Mouse (Mus musculus) ES-E14 (cell line): ENCODE results near the gene Eepd1. TPM values are rescaled to one million over a fixed set of nuclear protein-coding genes. Genes with fewer than 3 reads are reported as not detected.

Experiments
- DNase-seq: peaks from one replicate; pipeline ENCODE4 v3.0.0-alpha.2; 2013; ENCODE audit warnings: low read depth, low spot score
- H3K27ac ChIP-seq: 2 replicates; pipeline ENCODE4 v1.5.1; 2012; ENCODE audit warnings: low read depth, mild to moderate bottlenecking, low read length, moderate library complexity, mixed read lengths; ENCODE audit not compliant: poor library complexity, insufficient read depth, severe bottlenecking
- H3K36me3 ChIP-seq: 2 replicates; pipeline ENCODE4 v1.6.1; 2012; ENCODE audit warnings: mild to moderate bottlenecking, low read length, moderate library complexity, mixed read lengths; ENCODE audit not compliant: control insufficient read depth, poor library complexity, insufficient read depth, severe bottlenecking
- H3K4me1 ChIP-seq, 2 experiments: fragments of 150-350 bp in 1 of 2; sonication (generic) in 1 of 2; 2 replicates each; pipeline ENCODE4 v1.6.1; 2012; ENCODE audit warnings: low read length in 2 of 2, mild to moderate bottlenecking in 1 of 2, mixed read lengths in 1 of 2; ENCODE audit not compliant: control insufficient read depth in 2 of 2, insufficient read depth in 2 of 2, poor library complexity in 1 of 2
- H3K4me3 ChIP-seq, 2 experiments: fragments of 150-350 bp in 1 of 2; sonication (generic) in 1 of 2; 2 replicates each; pipeline ENCODE4 v1.5.1; 2012; ENCODE audit warnings: low read length in 2 of 2, low read depth in 1 of 2, mild to moderate bottlenecking in 1 of 2, mixed read lengths in 1 of 2; ENCODE audit not compliant: insufficient read depth in 1 of 2, poor library complexity in 1 of 2, severe bottlenecking in 1 of 2
- H3K9ac ChIP-seq: 2 replicates; pipeline ENCODE4 v1.6.1; 2012; ENCODE audit warnings: low read depth, mild to moderate bottlenecking, low read length, mixed read lengths; ENCODE audit not compliant: poor library complexity, insufficient read depth, severe bottlenecking
- H3K9me3 ChIP-seq: fragments of 150-350 bp; sonication (generic); 2 replicates; pipeline ENCODE4 v1.6.1; 2012; ENCODE audit warnings: low read depth, mild to moderate bottlenecking, low read length; ENCODE audit not compliant: control insufficient read depth, insufficient read depth
- CHD2 ChIP-seq: IDR thresholded peaks from 2 replicates; pipeline ENCODE4 v1.6.1; 2014; ENCODE audit warnings: mild to moderate bottlenecking, low read depth, low read length, inconsistent platforms
- HCFC1 ChIP-seq: IDR thresholded peaks from 2 replicates; pipeline ENCODE4 v1.6.1; 2012; ENCODE audit warnings: low read length, inconsistent platforms, borderline replicate concordance; ENCODE audit not compliant: insufficient read depth
- MAFK ChIP-seq: IDR thresholded peaks from 2 replicates; pipeline ENCODE4 v1.6.1; 2014; ENCODE audit warnings: mild to moderate bottlenecking, low read depth, low read length, inconsistent platforms; ENCODE audit not compliant: insufficient read depth
- ZC3H11A ChIP-seq: IDR thresholded peaks from 2 replicates; pipeline ENCODE4 v1.6.1; 2012; ENCODE audit warnings: low read depth, mild to moderate bottlenecking, inconsistent platforms, low read length, borderline replicate concordance
- ZNF384 ChIP-seq: IDR thresholded peaks from 2 replicates; pipeline ENCODE4 v1.6.1; 2012; ENCODE audit warnings: low read depth, low read length, inconsistent platforms
- in situ Hi-C, 2 experiments: fragments of 600-800 bp; cut with MboI; formaldehyde crosslinking; loops; one replicate each; pipeline ENCODE4 v1.15.1; 2025; ENCODE audit warnings: low sequenced_read_pairs in 2 of 2, inconsistent platforms in 1 of 2; ENCODE audit not compliant: unreplicated experiment in 2 of 2
- total RNA-seq: library from RNA; depleted of rRNA; stranded (reverse); fragments of 300-350 nt; gene quantifications from 2 replicates; pipeline ENCODE4 v1.2.3, GENCODE M21; 2012

The Eepd1 gene
- total RNA-seq, 1 experiment = 3.5 TPM

DNA sequence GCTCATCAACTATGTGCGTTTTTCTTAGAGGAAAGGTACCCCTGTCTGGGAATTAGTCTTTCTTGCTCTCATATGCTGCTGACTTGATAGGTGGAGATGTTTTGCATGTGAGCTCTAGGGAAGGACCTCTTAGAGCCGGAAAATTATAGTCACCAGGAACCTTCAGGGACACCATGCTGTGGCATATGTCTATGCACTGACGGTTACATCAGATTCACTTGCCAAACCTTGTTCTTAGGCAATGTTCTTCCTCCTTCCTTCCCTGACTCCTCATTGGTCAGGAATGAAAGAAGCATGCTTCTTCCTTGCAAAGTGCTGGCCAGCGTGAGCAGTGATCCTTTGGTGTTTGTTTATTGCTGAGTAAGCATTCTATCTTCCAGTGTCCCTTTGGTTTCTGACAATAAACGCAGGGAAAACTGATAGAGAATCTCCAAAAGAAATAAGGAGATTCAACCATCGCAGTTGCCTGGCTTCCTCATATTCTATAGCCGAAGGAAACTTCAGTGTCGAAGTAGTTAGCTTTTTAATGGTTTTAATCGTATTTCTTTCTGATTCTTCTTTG lies 5.0 kb downstream of the Eepd1 start:
- peaks cover 0 to 2% of the 10 kb centered on the region in 2 experiments; a peak in 1 of 4 replicates for H3K4me1 ChIP-seq
- H3K36me3 ChIP-seq = no peaks in the 10 kb centered on the region; the same call in 1 of the 2 replicates
- no peak for TF ChIP-seq ZC3H11A
- TF ChIP-seq MAFK = peak; percentile 91
- no peak for DNase-seq
- no peak overlapping the region for H3K4me3 ChIP-seq
- in situ Hi-C loops = no loop called here
- H3K27ac ChIP-seq = no peak overlapping the region
- no peaks in the 10 kb centered on the region for H3K9me3 ChIP-seq
- no peak overlapping the region for H3K9ac ChIP-seq

DNA sequence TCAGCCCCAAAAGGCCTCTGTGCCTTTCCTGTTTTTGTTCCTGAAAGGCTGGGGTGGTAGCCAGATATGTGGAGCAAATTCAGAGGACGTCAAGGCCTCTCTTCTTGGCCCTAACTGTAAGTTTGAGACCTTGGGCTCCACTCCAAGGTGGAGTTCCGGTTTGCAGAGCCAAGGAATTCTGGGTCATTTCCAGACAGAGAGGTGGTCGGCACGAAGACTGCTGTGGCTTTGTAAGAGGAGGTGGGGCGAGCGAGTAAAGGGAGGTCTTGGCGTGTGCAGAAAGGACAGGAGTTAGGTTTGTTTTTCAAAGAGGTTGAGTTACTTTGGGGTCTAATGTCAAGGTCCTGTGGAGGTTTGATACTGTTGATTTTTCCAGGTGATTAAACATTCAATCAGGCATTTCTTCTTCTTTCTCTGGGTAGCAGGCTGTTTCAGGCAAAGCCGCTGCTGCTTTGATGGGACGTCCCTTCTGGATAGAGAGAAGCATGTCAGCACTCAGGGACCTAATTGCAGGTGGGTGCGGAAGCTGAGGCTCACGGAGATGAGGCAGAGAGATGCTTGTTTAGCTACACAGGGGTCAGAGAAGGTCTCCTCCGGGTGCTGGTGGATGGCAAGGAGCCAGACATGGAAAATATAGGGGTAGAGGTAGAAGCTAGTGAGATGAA lies 6.2 kb downstream of the Eepd1 start:
- Histone ChIP-seq H3K27ac (no peak overlapping the region), H3K4me3 (no peak overlapping the region), H3K4me1 (no peaks in the 10 kb centered on the region; a peak in 1 of 4 replicates), H3K36me3 (no peaks in the 10 kb centered on the region; the same call in 1 of the 2 replicates), H3K9ac (no peak overlapping the region), H3K9me3 (no peaks in the 10 kb centered on the region)
- no peak for DNase-seq
- no peak for TF ChIP-seq ZC3H11A
- no peak for TF ChIP-seq CHD2
- TF ChIP-seq HCFC1 = no peak
- no peak for TF ChIP-seq MAFK
- no peak for TF ChIP-seq ZNF384
- in situ Hi-C loops = no loop called here

GRCm38 (mm10) chr9:25488581-25488980 lies 7.2 kb downstream of the Eepd1 start:
- Histone ChIP-seq H3K4me1 (no peaks in the 10 kb centered on the region), H3K9ac (no peak overlapping the region), H3K36me3 (no peaks in the 10 kb centered on the region; the same call in 1 of the 2 replicates), H3K9me3 (no peaks in the 10 kb centered on the region), H3K4me3 (no peak overlapping the region), H3K27ac (no peak overlapping the region)
- in situ Hi-C loops = no loop called here
- no peak for TF ChIP-seq ZNF384
- TF ChIP-seq CHD2 = no peak
- no peak for TF ChIP-seq ZC3H11A
- TF ChIP-seq MAFK = no peak
- no peak for TF ChIP-seq HCFC1
- no peak for DNase-seq

DNA sequence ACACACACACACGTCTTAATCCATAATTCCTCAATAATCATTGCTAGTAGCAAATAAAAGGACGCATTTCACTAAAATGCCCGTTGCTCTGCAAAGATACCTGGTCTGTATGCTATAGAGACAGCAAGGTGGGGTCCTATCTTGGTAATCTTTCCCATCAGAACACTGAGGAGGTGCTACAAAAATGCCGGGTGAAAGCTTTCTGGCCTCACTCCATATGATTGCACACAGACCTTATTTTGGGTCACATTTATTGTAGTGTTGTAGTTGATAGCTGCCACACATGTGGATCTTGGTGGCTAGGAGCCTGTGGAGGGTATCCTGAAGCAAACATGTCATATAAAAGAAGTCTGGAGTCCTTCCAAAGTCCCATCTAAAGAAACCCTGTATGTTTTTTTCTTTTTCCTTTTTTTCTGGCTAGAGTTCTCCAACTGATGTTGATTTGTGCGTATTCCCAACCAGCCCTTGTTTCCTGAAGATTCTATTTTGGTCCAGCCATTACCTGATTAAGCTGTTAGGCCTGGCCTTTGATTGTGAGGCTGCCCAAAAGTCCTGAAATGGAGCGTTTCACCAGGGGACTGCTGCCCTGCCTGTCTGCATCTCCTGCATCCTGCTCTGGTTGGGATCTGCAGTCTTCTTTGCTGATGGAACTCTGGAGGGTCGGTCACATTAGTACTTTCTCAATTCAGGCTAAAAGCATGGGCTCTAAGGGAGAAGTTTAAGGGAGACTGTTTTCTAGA lies 8.0 kb downstream of the Eepd1 start:
- DNase-seq = no peak

More for the DNA sequence above, 8.0 kb downstream of the Eepd1 start:
- H3K9me3 ChIP-seq = no peaks in the 10 kb centered on the region
- H3K4me3 ChIP-seq = no peak overlapping the region
- no peaks in the 10 kb centered on the region for H3K4me1 ChIP-seq
- in situ Hi-C loops = no loop called here
- H3K9ac ChIP-seq = no peak overlapping the region
- no peaks in the 10 kb centered on the region; the same call in 1 of the 2 replicates for H3K36me3 ChIP-seq
- no peak overlapping the region for H3K27ac ChIP-seq
- no peak for TF ChIP-seq MAFK
- no peak for TF ChIP-seq ZNF384
- no peak for TF ChIP-seq HCFC1
- no peak for TF ChIP-seq ZC3H11A
- no peak for TF ChIP-seq CHD2
